In genomic region chr2:91962864-91963401, GRCm38 (mm10) we compare ENCODE assay signal across 8 mouse cellular contexts. TPM values are rescaled to one million over a fixed set of nuclear protein-coding genes. Genes with fewer than 3 reads are reported as not detected.
DNase-seq lines count a peak whose midpoint lies in the region; ATAC-seq and TF ChIP-seq lines count a peak whose summit lies in the region.

No protein-coding gene starts in this region.

- peak overlapping the region; percentile 94 for H3K4me3 ChIP-seq in E14TG2a.4 (replicated peaks; ENCODE audit: low read length)
- peak overlapping the region; percentile 90 for H3K4me3 ChIP-seq in embryonic facial prominence, embryonic 11.5 days (ENCODE audit: low read depth, low read length)
- H3K4me3 ChIP-seq in macrophage (ENCODE audit: inconsistent target), result peak overlapping the region; percentile 52

- H3K4me2 ChIP-seq in embryonic facial prominence, embryonic 11.5 days (ENCODE audit: low read depth, low read length), result peak overlapping the region; percentile 89

- no peak for TF ChIP-seq CTCF in E14TG2a.4 (conservative IDR thresholded peaks at IDR 0.05; ENCODE audit: low read length)

- peaks cover 69% of the 10 kb centered on the region for H3K79me2 ChIP-seq in macrophage (ENCODE audit: inconsistent target)

- H3K36me3 ChIP-seq in E14TG2a.4 (ENCODE audit: insufficient read depth, low read length), result peaks cover 16% of the 10 kb centered on the region
- no peaks in the 10 kb centered on the region for H3K36me3 ChIP-seq in embryonic facial prominence, embryonic 11.5 days (replicated peaks; ENCODE audit: control insufficient read depth, insufficient read depth, low read depth, low read length)
- no peaks in the 10 kb centered on the region for H3K36me3 ChIP-seq in macrophage (ENCODE audit: inconsistent target)

- DNase-seq in gastrocnemius, postnatal 14 days, result peak; percentile 40
- DNase-seq in gastrocnemius, adult 8-10 months (ENCODE audit: low spot score in 2 of 2), result no peak
- no peak for DNase-seq in embryonic facial prominence, embryonic 11.5 days (ENCODE audit: low spot score)
- DNase-seq in induced T-regulatory cell, adult 2 months (ENCODE audit: low read depth), result peak; percentile 50
- no peak for DNase-seq in right cerebral cortex, postnatal 25 days
- DNase-seq in spleen, postnatal 10 days (ENCODE audit: low spot score in 2 of 2), result no peak

- no peaks in the 10 kb centered on the region for H3K9me3 ChIP-seq in E14TG2a.4 (ENCODE audit: low read length)
- no peaks in the 10 kb centered on the region for H3K9me3 ChIP-seq in embryonic facial prominence, embryonic 11.5 days (replicated peaks; ENCODE audit: control insufficient read depth, low read length)

- intact Hi-C loops in gastrocnemius, postnatal 14 days (cut with DNase I; ENCODE audit: low total_unique reads), result no loop called here

- peaks cover 12% of the 10 kb centered on the region; the same call in 1 of the 2 replicates for H3K27me3 ChIP-seq in E14TG2a.4 (ENCODE audit: insufficient read depth, low read length)
- H3K27me3 ChIP-seq in embryonic facial prominence, embryonic 11.5 days (ENCODE audit: control insufficient read depth, insufficient read depth, low read length), result no peaks in the 10 kb centered on the region

- H3K27ac ChIP-seq in embryonic facial prominence, embryonic 11.5 days (replicated peaks; ENCODE audit: low read depth, low read length), result peak overlapping the region; percentile 76
- H3K27ac ChIP-seq in macrophage, result peak overlapping the region; percentile 45

- under 1% methylated on average over 28 of the region's 39 CpGs for WGBS in embryonic facial prominence, embryonic 11.5 days
- WGBS in macrophage (ENCODE audit: missing documents), result under 1% methylated on average over 37 of the region's 39 CpGs

- H3K9ac ChIP-seq in embryonic facial prominence, embryonic 11.5 days (replicated peaks; ENCODE audit: low read length), result peak overlapping the region; percentile 84

- H3K4me1 ChIP-seq in E14TG2a.4 (replicated peaks; ENCODE audit: low read depth, low read length), result peaks cover 89% of the 10 kb centered on the region
- peaks cover 7% of the 10 kb centered on the region for H3K4me1 ChIP-seq in embryonic facial prominence, embryonic 11.5 days (ENCODE audit: control insufficient read depth, insufficient read depth, low read length)

- ATAC-seq in embryonic facial prominence, embryonic 11.5 days (replicated peaks; ENCODE audit: insufficient number of reproducible peaks, low FRiP score, low TSS enrichment, low read depth), result peak; percentile 53

RNA-seq across cellular contexts. Expression of gene Dgkz, which starts 12.7 kb away (rescaled TPM):
- 10 to 100 TPM; 38.6 to 42.4 TPM for total RNA-seq in gastrocnemius, postnatal 14 days (2021)
- 10 to 100 TPM; 24.7 to 39.3 (median 28.4) TPM for total RNA-seq in gastrocnemius, adult 8-10 months (2022)
- polyA plus RNA-seq in embryonic facial prominence, embryonic 11.5 days (2014; fragmentation: Nextera tagmentation; extraction: Ambion mirVana), result 28.6 and 30.1 TPM in 2 replicates
- 100 to 1,000 TPM in 24 of 26 experiments, 10 to 100 TPM in 2; 88.6 to 708 (median 387) TPM for total RNA-seq in macrophage (2018; cell fraction: chromatin; rRNA removed)
- total RNA-seq in macrophage (2018; cell fraction: cytosol; rRNA removed), result 100 to 1,000 TPM in 1 of 26 experiments, 10 to 100 TPM in 25; 35.0 to 102 (median 78.6) TPM
- 100 to 1,000 TPM in 18 of 26 experiments, 10 to 100 TPM in 8; 45.8 to 338 (median 152) TPM for total RNA-seq in macrophage (2018; cell fraction: nucleus; rRNA removed)
- polyA plus RNA-seq in macrophage (2018), result 81.8 to 163 TPM (median 99.1 TPM) in 3 replicates

RNA-seq across cellular contexts. Expression of gene Gm9821, which starts 17.4 kb away (rescaled TPM):
- not detected for total RNA-seq in gastrocnemius, postnatal 14 days (2021)
- not detected for total RNA-seq in gastrocnemius, adult 8-10 months (2022)
- 0.28 TPM in 1 of 2 replicates, not detected in the other for polyA plus RNA-seq in embryonic facial prominence, embryonic 11.5 days (2014; fragmentation: Nextera tagmentation; extraction: Ambion mirVana)
- under 1 TPM in 4 of 26 experiments, not detected in 22; 0.40 to 0.81 (median 0.55) TPM for total RNA-seq in macrophage (2018; cell fraction: chromatin; rRNA removed)
- not detected for total RNA-seq in macrophage (2018; cell fraction: cytosol; rRNA removed)
- total RNA-seq in macrophage (2018; cell fraction: nucleus; rRNA removed), result under 1 TPM in 3 of 26 experiments, not detected in 23; 0.37 to 0.86 (median 0.42) TPM
- polyA plus RNA-seq in macrophage (2018), result 0.09 TPM in 1 of 3 replicates, not detected in the others

RNA-seq across cellular contexts. Expression of gene Mdk, which starts 30.8 kb away (rescaled TPM):
- 10 to 100 TPM; 12.1 to 20.7 TPM for total RNA-seq in gastrocnemius, postnatal 14 days (2021)
- total RNA-seq in gastrocnemius, adult 8-10 months (2022), result under 1 TPM in 3 of 4 experiments, not detected in 1; 0.44 to 0.46 (median 0.45) TPM
- polyA plus RNA-seq in embryonic facial prominence, embryonic 11.5 days (2014; fragmentation: Nextera tagmentation; extraction: Ambion mirVana), result 1,845 and 1,892 TPM in 2 replicates
- 10 to 100 TPM in 8 of 26 experiments, 1 to 10 TPM in 14, under 1 TPM in 2, not detected in 2; 0.82 to 28.2 (median 8.1) TPM for total RNA-seq in macrophage (2018; cell fraction: chromatin; rRNA removed)
- 1 to 10 TPM in 6 of 26 experiments, under 1 TPM in 18, not detected in 2; 0.19 to 1.9 (median 0.79) TPM for total RNA-seq in macrophage (2018; cell fraction: cytosol; rRNA removed)
- 10 to 100 TPM in 4 of 26 experiments, 1 to 10 TPM in 19, under 1 TPM in 1, not detected in 2; 0.92 to 18.5 (median 7.9) TPM for total RNA-seq in macrophage (2018; cell fraction: nucleus; rRNA removed)
- polyA plus RNA-seq in macrophage (2018), result 0.25 to 2.4 TPM (median 1.6 TPM) in 3 replicates

RNA-seq across cellular contexts. Expression of gene Chrm4, which starts 35.9 kb away (rescaled TPM):
- not detected for total RNA-seq in gastrocnemius, postnatal 14 days (2021)
- total RNA-seq in gastrocnemius, adult 8-10 months (2022), result not detected
- 0.20 and 0.34 TPM in 2 replicates for polyA plus RNA-seq in embryonic facial prominence, embryonic 11.5 days (2014; fragmentation: Nextera tagmentation; extraction: Ambion mirVana)
- 1 to 10 TPM in 2 of 26 experiments, under 1 TPM in 2, not detected in 22; 0.62 to 1.2 (median 0.89) TPM for total RNA-seq in macrophage (2018; cell fraction: chromatin; rRNA removed)
- under 1 TPM in 3 of 26 experiments, not detected in 23; 0.05 to 0.19 (median 0.13) TPM for total RNA-seq in macrophage (2018; cell fraction: cytosol; rRNA removed)
- 1 to 10 TPM in 1 of 26 experiments, under 1 TPM in 5, not detected in 20; 0.40 to 1.2 (median 0.51) TPM for total RNA-seq in macrophage (2018; cell fraction: nucleus; rRNA removed)
- not detected in 3 replicates for polyA plus RNA-seq in macrophage (2018)

Comparison
In these comparisons a context has a peak if more than half of its experiments do, and no peak if none do; other contexts are left out.
1. DNase-seq: peak in gastrocnemius, postnatal 14 days (single experiment) and induced T-regulatory cell, adult 2 months (single experiment); none in gastrocnemius, adult 8-10 months (0 of 2), embryonic facial prominence, embryonic 11.5 days (single experiment), right cerebral cortex, postnatal 25 days (single experiment) and spleen, postnatal 10 days (0 of 2).
2. RNA of gene Mdk, which starts 30.8 kb away (total RNA-seq): 12.1 to 20.7 TPM in gastrocnemius, postnatal 14 days; 0.44 to 0.46 TPM in gastrocnemius, adult 8-10 months; every median in the first group is over 4 times any median in the second.
3. Peak in every context shown above with its lines, with median percentiles within 50 percentile points of each other: H3K4me3 ChIP-seq.